Mouse (Mus musculus) kidney, postnatal 0 days (tissue): Measurements from ENCODE around the gene Icmt. TPM values are rescaled to one million over a fixed set of nuclear protein-coding genes. Genes with fewer than 3 reads are reported as not detected.
A peak's percentile ranks its signal among the peaks of the same experiment; 100 is the strongest.

Experiments
- ATAC-seq: fragments of 200-750 bp; cut with Nextera tagmentation; replicated peaks from 2 replicates; pipeline ENCODE4 v1.8.0; 2017; ENCODE audit warnings: low read depth, moderate number of reproducible peaks, moderate TSS enrichment, moderate library complexity; ENCODE audit not compliant: low FRiP score
- DNase-seq: peaks from one replicate; pipeline ENCODE4 v3.0.0-alpha.2; 2016; ENCODE audit warnings: low spot score
- H3K27ac ChIP-seq: fragments of 300-500 bp; sonication (generic); 2 replicates; pipeline ENCODE4 v1.5.1; 2014; ENCODE audit warnings: mild to moderate bottlenecking
- H3K27me3 ChIP-seq: fragments of 300-500 bp; sonication (generic); 2 replicates; pipeline ENCODE4 v1.6.1; 2014; ENCODE audit warnings: low read length, mixed read lengths; ENCODE audit not compliant: insufficient read depth
- H3K36me3 ChIP-seq: fragments of 300-500 bp; sonication (generic); 2 replicates; pipeline ENCODE4 v1.6.1; 2014; ENCODE audit warnings: low read length, mixed read lengths; ENCODE audit not compliant: insufficient read depth
- H3K4me1 ChIP-seq: fragments of 300-500 bp; sonication (generic); replicated peaks from 2 replicates; pipeline ENCODE4 v1.6.1; 2014; ENCODE audit warnings: antibody characterized with exemption, low read length, mixed read lengths; ENCODE audit not compliant: insufficient read depth
- H3K4me2 ChIP-seq: fragments of 300-500 bp; sonication (generic); 2 replicates; pipeline ENCODE4 v1.6.1; 2014; ENCODE audit warnings: mild to moderate bottlenecking, low read length, moderate library complexity, mixed read lengths
- H3K4me3 ChIP-seq: fragments of 300-500 bp; sonication (generic); replicated peaks from 2 replicates; pipeline ENCODE4 v1.5.1; 2014; ENCODE audit warnings: low read depth, low read length
- H3K9ac ChIP-seq: fragments of 300-500 bp; sonication (generic); 2 replicates; pipeline ENCODE4 v1.6.1; 2014; ENCODE audit warnings: low read depth, low read length
- H3K9me3 ChIP-seq: fragments of 300-500 bp; sonication (generic); replicated peaks from 2 replicates; pipeline ENCODE4 v1.6.1; 2016; ENCODE audit warnings: low read length, inconsistent platforms, mixed read lengths
- CTCF ChIP-seq: IDR thresholded peaks from 2 replicates; pipeline ENCODE4 v1.5.1; 2016; ENCODE audit warnings: antibody characterized with exemption, low read depth, mild to moderate bottlenecking, moderate library complexity
- WGBS: fragments of 180-500 bp; shearing (Covaris S2); extraction: QIAGEN DNeasy Blood & Tissue Kit; methylation state at CpG from one replicate; pipeline ENCODE4 v1.1.7; 2014; 5-methylcytosine and 5-hydroxymethylcytosine counted together
- polyA plus RNA-seq: library from polyadenylated mRNA; unstranded; fragments of >200 nt; fragmentation: Nextera tagmentation; extraction: Ambion mirVana; gene quantifications from 2 replicates; pipeline ENCODE4 v1.2.1, GENCODE M21; 2015

Gene Icmt
- polyA plus RNA-seq, 1 experiment from 2014 or later, result 20.0 TPM

DNA sequence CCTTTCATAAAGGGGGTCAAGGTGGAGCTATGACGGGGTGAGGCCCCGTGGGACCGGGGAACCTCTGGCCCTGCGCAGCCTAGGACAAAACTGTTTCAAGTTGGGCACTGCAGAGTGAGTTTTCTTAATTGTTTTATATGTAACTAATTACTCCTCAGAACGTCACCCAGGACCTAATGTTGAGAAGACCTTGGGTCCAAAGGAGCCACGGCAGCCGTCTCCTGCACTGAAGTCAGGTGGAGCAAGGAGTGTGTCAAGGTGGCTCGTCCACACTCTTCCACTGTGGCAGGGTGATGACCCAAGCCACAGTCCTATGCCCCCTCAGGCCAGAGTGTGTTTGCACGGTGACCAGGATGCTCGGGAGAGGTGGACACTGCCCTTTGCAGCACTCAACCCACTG, 6.1 kb downstream of the Icmt start:
- TF ChIP-seq CTCF, result no peak
- Histone ChIP-seq H3K9me3 (no peaks in the 10 kb centered on the region), H3K9ac (no peak overlapping the region), H3K27me3 (no peaks in the 10 kb centered on the region), H3K27ac (no peak overlapping the region), H3K4me3 (no peak overlapping the region), H3K36me3 (peaks cover 21% of the 10 kb centered on the region; the same call in 1 of the 2 replicates), H3K4me1 (peaks cover 8% of the 10 kb centered on the region), H3K4me2 (no peak overlapping the region)
- no peak for DNase-seq
- peak; percentile 77 for ATAC-seq
- 73% methylated on average over 10 of the region's 10 CpGs for whole genome bisulfite sequencing

DNA sequence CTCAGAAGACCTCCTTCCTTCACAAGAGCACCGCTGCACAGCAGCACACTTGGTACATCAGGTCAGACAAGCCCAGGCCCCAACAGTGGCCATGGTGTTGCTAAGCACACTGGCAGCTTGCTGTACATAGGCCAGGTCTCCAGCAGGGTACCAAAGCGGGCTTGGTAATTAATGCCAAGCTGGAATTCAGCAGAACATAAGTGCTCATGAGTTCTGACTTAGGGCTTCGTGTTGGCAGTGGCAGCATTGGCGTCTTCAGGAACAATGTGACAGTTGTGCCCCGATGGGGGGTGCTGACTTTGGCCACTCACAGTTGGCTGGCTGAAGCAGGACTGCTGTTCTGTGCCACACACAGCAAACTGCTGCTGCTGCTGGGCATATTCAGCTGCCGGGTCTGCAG, 7.7 kb downstream of the Icmt start:
- Histone ChIP-seq H3K4me1 (0 out of 2 replicates have a peak, but pooled peaks cover 4% of the 10 kb centered on the region), H3K27me3 (no peaks in the 10 kb centered on the region), H3K36me3 (peaks cover 21% of the 10 kb centered on the region; the same call in 1 of the 2 replicates), H3K27ac (no peak overlapping the region), H3K9ac (no peak overlapping the region), H3K9me3 (no peaks in the 10 kb centered on the region), H3K4me2 (no peak overlapping the region), H3K4me3 (no peak overlapping the region)
- DNase-seq (no peak), ATAC-seq (no peak)
- TF ChIP-seq CTCF, result no peak
- WGBS, result 94% methylated on average over 6 of the region's 6 CpGs

- H3K9me3 ChIP-seq, result no peaks in the 10 kb centered on the region
- H3K36me3 ChIP-seq, result peaks cover 16% of the 10 kb centered on the region; the same call in 1 of the 2 replicates
- DNase-seq (no peak), ATAC-seq (no peak)
- H3K27ac ChIP-seq, result no peak overlapping the region
- 62% methylated on average over 6 of the region's 6 CpGs for WGBS
- no peak overlapping the region for H3K4me2 ChIP-seq
- H3K4me1 ChIP-seq, result no peaks in the 10 kb centered on the region
- no peak for TF ChIP-seq CTCF
- H3K9ac ChIP-seq, result no peak overlapping the region
- H3K27me3 ChIP-seq, result no peaks in the 10 kb centered on the region
- no peak overlapping the region for H3K4me3 ChIP-seq
Observed at GRCm38 (mm10) chr4:152305991-152306390, 9.0 kb downstream of the Icmt start.

- Histone ChIP-seq H3K4me3 (no peak overlapping the region), H3K9me3 (no peaks in the 10 kb centered on the region), H3K9ac (no peak overlapping the region), H3K4me1 (peaks cover 5% of the 10 kb centered on the region), H3K27ac (no peak overlapping the region), H3K4me2 (no peak overlapping the region), H3K27me3 (peaks cover 8% of the 10 kb centered on the region), H3K36me3 (peaks cover 11% of the 10 kb centered on the region; the same call in 1 of the 2 replicates)
- no peak for TF ChIP-seq CTCF
- no peak for ATAC-seq
- no peak for DNase-seq
- 78% methylated on average over 9 of the region's 9 CpGs for WGBS
Observed at GRCm38 (mm10) chr4:152307542-152307941, 10.5 kb downstream of the Icmt start.

GRCm38 (mm10) chr4:152312186-152312585, 15.2 kb downstream of the Icmt start:
- Histone ChIP-seq H3K36me3 (no peaks in the 10 kb centered on the region), H3K9ac (no peak overlapping the region), H3K4me2 (peak overlapping the region; percentile 51; the same call in 1 of the 2 replicates), H3K27ac (no peak overlapping the region), H3K4me3 (0 out of 2 replicates have a peak overlapping the region, but pooled peaks have one; percentile 3), H3K4me1 (peaks cover 23% of the 10 kb centered on the region), H3K27me3 (peaks cover 38% of the 10 kb centered on the region), H3K9me3 (no peaks in the 10 kb centered on the region)
- DNase-seq, result no peak
- ATAC-seq, result no peak
- WGBS, result 5% methylated on average over 14 of the region's 14 CpGs
- TF ChIP-seq CTCF, result no peak

DNA sequence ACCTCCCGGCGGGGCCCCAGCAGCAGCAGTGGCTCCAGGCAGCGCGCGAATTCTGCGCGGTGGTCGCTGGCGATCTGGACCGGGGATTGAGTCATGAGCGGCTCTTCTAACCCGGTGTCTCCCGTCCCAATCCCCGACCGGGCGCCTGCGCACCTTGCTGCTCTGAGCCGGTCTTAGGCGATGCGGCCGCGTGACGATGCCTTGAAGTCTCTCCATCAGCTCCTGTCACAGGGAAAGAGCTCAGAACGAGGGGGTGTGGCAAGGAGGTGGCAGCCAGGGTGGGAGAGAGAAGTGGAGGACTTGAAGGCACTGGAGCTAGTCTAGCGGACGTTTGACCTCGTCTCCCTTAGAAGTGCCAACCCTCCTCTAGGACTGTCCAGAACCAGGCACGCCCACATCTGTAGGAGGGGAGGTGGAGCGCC, 16.2 kb downstream of the Icmt start:
- H3K27me3 ChIP-seq, result peaks cover 39% of the 10 kb centered on the region
- H3K27ac ChIP-seq, result no peak overlapping the region
- H3K9me3 ChIP-seq, result no peaks in the 10 kb centered on the region
- TF ChIP-seq CTCF, result no peak
- H3K4me3 ChIP-seq, result peak overlapping the region; percentile 26
- peaks cover 23% of the 10 kb centered on the region for H3K4me1 ChIP-seq
- peak overlapping the region; percentile 51 for H3K4me2 ChIP-seq
- ATAC-seq (peak; percentile 38; the same call in 1 of the 2 replicates), DNase-seq (no peak)
- H3K9ac ChIP-seq, result no peak overlapping the region
- WGBS, result 0% methylated on average over 29 of the region's 29 CpGs
- no peaks in the 10 kb centered on the region for H3K36me3 ChIP-seq

DNA sequence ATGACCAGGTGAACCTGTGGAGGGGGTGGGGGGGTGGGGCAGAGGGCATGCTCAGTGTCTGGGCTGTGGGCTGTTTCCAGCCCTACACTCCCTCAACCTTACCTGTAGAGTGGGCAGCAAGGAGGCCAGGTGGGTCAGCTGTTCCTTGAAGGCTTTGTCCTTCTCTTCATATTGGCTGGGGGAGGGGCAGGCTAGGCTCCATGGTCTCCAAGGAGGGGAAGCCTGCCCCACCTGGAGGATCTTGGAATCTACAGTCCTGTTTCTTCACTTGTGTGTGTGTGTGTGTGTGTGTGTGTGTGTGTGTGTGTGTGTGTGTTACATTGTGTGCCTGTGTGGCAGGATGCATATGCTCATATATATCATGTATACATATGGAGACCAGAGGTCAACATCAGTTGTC, 16.9 kb downstream of the Icmt start:
- ATAC-seq (peak; percentile 38), DNase-seq (peak; percentile 74)
- no peak overlapping the region for H3K9ac ChIP-seq
- H3K4me2 ChIP-seq, result peak overlapping the region; percentile 51
- H3K27me3 ChIP-seq, result peaks cover 39% of the 10 kb centered on the region
- H3K4me3 ChIP-seq, result no peak overlapping the region
- peak; percentile 65 for TF ChIP-seq CTCF
- H3K4me1 ChIP-seq, result peaks cover 29% of the 10 kb centered on the region
- H3K36me3 ChIP-seq, result no peaks in the 10 kb centered on the region
- H3K27ac ChIP-seq, result no peak overlapping the region
- H3K9me3 ChIP-seq, result no peaks in the 10 kb centered on the region
